Mouse (Mus musculus): ENCODE results near the gene St8sia4. TPM values are rescaled to one million over a fixed set of nuclear protein-coding genes. Genes with fewer than 3 reads are reported as not detected.
"Not testable (repeated sequence)": the region's sequence is repeated elsewhere in the genome, so short reads cannot be mapped to it uniquely, and the experiment has no call there.

St8sia4 gene
- polyA plus RNA-seq, 1 experiment, result 0.31 TPM

DNA sequence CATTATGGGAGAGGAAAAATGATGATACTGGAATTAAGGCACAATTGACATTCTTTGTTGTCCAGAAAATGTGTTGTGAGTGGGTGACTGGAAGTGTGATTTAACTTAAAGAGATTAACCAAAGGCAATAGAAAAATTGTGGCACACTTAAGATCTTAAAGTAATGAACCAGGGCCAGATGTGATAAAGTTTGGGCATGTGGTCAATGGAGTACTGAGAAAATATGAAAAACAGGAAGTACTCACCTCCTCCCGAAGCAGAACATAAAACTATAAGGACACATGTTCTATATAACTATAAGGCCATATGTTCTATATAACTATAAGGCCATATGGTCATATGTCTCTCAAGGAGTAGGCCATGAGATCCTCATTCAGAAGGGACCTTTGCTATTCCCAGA lies 96.3 kb downstream of the St8sia4 start:
- no peak for TF ChIP-seq CTCF (IDR thresholded peaks at IDR 0.05; ENCODE audit: low read depth, low read length)
- TF ChIP-seq POLR2A (IDR thresholded peaks at IDR 0.05; ENCODE audit: insufficient read depth, low read length), result no peak
- TF ChIP-seq EP300 (IDR thresholded peaks at IDR 0.05; ENCODE audit: insufficient read depth, low read depth, low read length), result no peak
- no peaks in the 10 kb centered on the region for H3K4me1 ChIP-seq (ENCODE audit: control insufficient read depth, insufficient read depth, low read length)
- H3K27me3 ChIP-seq (ENCODE audit: control insufficient read depth, insufficient read depth, low read length, poor library complexity, severe bottlenecking), result no peaks in the 10 kb centered on the region
- H3K27ac ChIP-seq (ENCODE audit: insufficient read depth, low read length), result no peak overlapping the region
- H3K9ac ChIP-seq (ENCODE audit: low read depth, poor library complexity, severe bottlenecking), result no peak overlapping the region
- no peak overlapping the region for H3K4me3 ChIP-seq (ENCODE audit: low read depth, low read length)
- no peaks in the 10 kb centered on the region for H3K36me3 ChIP-seq (ENCODE audit: control insufficient read depth, insufficient read depth, low read length, poor library complexity, severe bottlenecking)
- H3K9me3 ChIP-seq (replicated peaks; ENCODE audit: control insufficient read depth, insufficient read depth, low read length, poor library complexity, severe bottlenecking), result no peaks in the 10 kb centered on the region

DNA sequence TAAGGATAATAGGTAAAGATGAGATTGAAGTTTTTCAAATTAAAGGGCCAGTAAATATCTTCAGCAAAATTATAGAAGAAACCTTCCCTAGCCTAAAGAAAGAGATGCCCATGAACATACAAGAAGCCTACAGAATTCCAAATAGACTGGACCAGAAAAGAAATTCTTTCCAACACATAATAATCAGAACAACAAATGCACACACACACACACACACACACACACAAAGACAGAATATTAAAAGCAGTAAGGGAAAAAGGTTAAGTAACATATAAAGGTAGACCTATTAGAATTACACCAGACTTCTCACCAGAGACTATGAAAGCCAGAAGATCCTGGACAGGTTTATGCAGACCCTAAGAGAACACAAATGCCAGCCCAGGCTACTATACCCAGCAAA lies 112.8 kb downstream of the St8sia4 start:
- H3K9me3 ChIP-seq (replicated peaks; ENCODE audit: control insufficient read depth, insufficient read depth, low read length, poor library complexity, severe bottlenecking); H3K36me3 ChIP-seq (ENCODE audit: control insufficient read depth, insufficient read depth, low read length, poor library complexity, severe bottlenecking); H3K9ac ChIP-seq (ENCODE audit: low read depth, poor library complexity, severe bottlenecking); H3K4me3 ChIP-seq (ENCODE audit: low read depth, low read length); H3K4me1 ChIP-seq (ENCODE audit: control insufficient read depth, insufficient read depth, low read length); H3K27ac ChIP-seq (ENCODE audit: insufficient read depth, low read length); H3K27me3 ChIP-seq (ENCODE audit: control insufficient read depth, insufficient read depth, low read length, poor library complexity, severe bottlenecking): not testable (repeated sequence)

DNA sequence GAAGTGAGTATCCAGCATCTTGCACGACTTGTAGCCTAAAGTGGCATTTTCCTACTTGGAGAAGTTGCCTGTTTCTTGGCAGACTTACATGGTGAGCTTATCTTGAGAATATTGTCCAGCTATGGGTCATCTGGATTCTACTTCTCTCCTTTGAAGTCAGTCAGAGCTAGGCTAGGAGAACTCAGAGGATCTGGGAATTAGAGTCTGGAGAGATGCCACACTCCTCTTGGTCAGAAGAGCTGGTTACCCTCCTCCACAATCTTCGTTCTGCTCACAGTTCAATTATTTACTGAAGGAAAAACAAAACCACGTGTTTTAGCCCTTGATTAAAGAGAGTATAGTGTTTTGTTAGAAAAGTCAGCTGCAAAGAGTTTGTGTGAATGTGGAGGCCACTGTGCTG lies 125.9 kb downstream of the St8sia4 start:
- no peak overlapping the region for H3K9ac ChIP-seq (ENCODE audit: low read depth, poor library complexity, severe bottlenecking)
- no peak overlapping the region for H3K4me3 ChIP-seq (ENCODE audit: low read depth, low read length)
- no peaks in the 10 kb centered on the region for H3K9me3 ChIP-seq (replicated peaks; ENCODE audit: control insufficient read depth, insufficient read depth, low read length, poor library complexity, severe bottlenecking)
- no peaks in the 10 kb centered on the region for H3K4me1 ChIP-seq (ENCODE audit: control insufficient read depth, insufficient read depth, low read length)
- no peaks in the 10 kb centered on the region for H3K36me3 ChIP-seq (ENCODE audit: control insufficient read depth, insufficient read depth, low read length, poor library complexity, severe bottlenecking)
- TF ChIP-seq CTCF (IDR thresholded peaks at IDR 0.05; ENCODE audit: low read depth, low read length), result no peak
- TF ChIP-seq EP300 (IDR thresholded peaks at IDR 0.05; ENCODE audit: insufficient read depth, low read depth, low read length), result no peak
- H3K27me3 ChIP-seq (ENCODE audit: control insufficient read depth, insufficient read depth, low read length, poor library complexity, severe bottlenecking), result no peaks in the 10 kb centered on the region
- no peak overlapping the region for H3K27ac ChIP-seq (ENCODE audit: insufficient read depth, low read length)

Data from ES-Bruce4 (cell line).